Comparison of ENCODE assay signal across 8 mouse cellular contexts in the genomic region with DNA sequence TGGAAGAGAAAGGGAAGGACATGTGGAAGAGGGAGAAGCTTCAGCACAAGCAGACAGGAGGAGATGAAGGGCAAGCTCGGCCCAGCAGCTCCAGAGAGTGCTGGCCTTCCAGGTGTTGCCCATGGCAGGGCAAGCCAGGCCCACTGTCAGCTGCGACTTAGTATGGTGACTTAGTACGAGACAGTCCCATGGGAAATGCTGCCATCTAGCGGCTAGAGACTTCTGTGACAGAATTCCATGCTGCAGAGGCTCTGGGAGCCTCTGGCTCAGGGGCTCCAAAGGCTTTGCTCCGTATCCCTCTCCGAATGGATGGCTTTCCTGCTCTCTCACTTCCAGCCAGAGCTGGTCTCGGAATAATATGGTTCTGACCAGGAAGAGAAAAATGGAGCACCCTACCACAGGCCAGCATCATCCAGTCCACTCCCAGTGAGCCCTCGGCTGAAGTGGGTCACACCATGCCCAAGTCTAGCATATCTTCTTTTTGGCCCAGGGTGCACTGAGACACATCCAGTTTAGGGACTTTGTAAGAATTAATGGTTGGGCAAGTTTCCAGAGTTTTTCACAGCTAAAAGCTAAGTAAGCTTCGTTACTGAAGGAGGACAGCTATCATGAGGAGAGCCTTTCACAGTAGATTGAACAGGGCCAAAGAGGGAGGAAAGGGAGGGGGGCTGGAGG. TPM values are rescaled to one million over a fixed set of nuclear protein-coding genes. Genes with fewer than 3 reads are reported as not detected.
DNase-seq lines count a peak whose midpoint lies in the region; ATAC-seq and TF ChIP-seq lines count a peak whose summit lies in the region.

No protein-coding gene starts in this region.

- TF ChIP-seq EP300 in MEL (IDR thresholded peaks at IDR 0.05; ENCODE audit: low read depth in 1 of 2, low read length in 2 of 2) = no peak
- TF ChIP-seq EP300 in lung, postnatal 0 days (IDR thresholded peaks at IDR 0.05) = no peak

- no peaks in the 10 kb centered on the region for H3K36me3 ChIP-seq in MEL (ENCODE audit: control insufficient read depth in 1 of 2, insufficient read depth in 2 of 2, low read length in 2 of 2)
- peaks cover 44% of the 10 kb centered on the region for H3K36me3 ChIP-seq in forebrain, postnatal 0 days (ENCODE audit: insufficient read depth)
- H3K36me3 ChIP-seq in hindbrain, embryonic 11.5 days (ENCODE audit: control insufficient read depth, insufficient read depth, low read length) = peaks cover 18% of the 10 kb centered on the region
- H3K36me3 ChIP-seq in lung, postnatal 0 days (ENCODE audit: insufficient read depth, low read length) = peaks cover 17% of the 10 kb centered on the region

- TF ChIP-seq CTCF in MEL (IDR thresholded peaks at IDR 0.05 in 2 of 3, conservative IDR thresholded peaks at IDR 0.05 in 1 of 3; ENCODE audit: control insufficient read depth in 1 of 3, insufficient read depth in 1 of 3, low read depth in 2 of 3, low read length in 3 of 3, poor library complexity in 1 of 3, severe bottlenecking in 1 of 3) = peak; percentile 83 to 91 (median 84)
- TF ChIP-seq CTCF in forebrain, postnatal 0 days (IDR thresholded peaks at IDR 0.05; ENCODE audit: low read depth) = peak; percentile 90
- TF ChIP-seq CTCF in lung, postnatal 0 days (IDR thresholded peaks at IDR 0.05) = peak; percentile 89

- H3K4me3 ChIP-seq in MEL (ENCODE audit: control insufficient read depth in 1 of 2, insufficient read depth in 1 of 2, low read depth in 2 of 2, low read length in 2 of 2) = no peak overlapping the region
- no peak overlapping the region for H3K4me3 ChIP-seq in forebrain, postnatal 0 days (ENCODE audit: low read depth, low read length)
- no peak overlapping the region for H3K4me3 ChIP-seq in hindbrain, embryonic 11.5 days (ENCODE audit: low read depth, low read length)
- no peak overlapping the region for H3K4me3 ChIP-seq in lung, postnatal 0 days (ENCODE audit: low read depth, low read length)

- 23% methylated on average over 9 of the region's 9 CpGs for WGBS in forebrain, postnatal 0 days
- WGBS in hindbrain, embryonic 11.5 days = 39% methylated on average over 9 of the region's 9 CpGs
- WGBS in lung, postnatal 0 days = 30% methylated on average over 9 of the region's 9 CpGs

- no peak overlapping the region for H3K27ac ChIP-seq in MEL (ENCODE audit: control insufficient read depth, low read depth, low read length)
- no peak overlapping the region for H3K27ac ChIP-seq in forebrain, postnatal 0 days (ENCODE audit: low read depth, low read length)
- no peak overlapping the region for H3K27ac ChIP-seq in hindbrain, embryonic 11.5 days (ENCODE audit: low read depth, low read length)
- H3K27ac ChIP-seq in lung, postnatal 0 days (ENCODE audit: low read length) = no peak overlapping the region

- no peaks in the 10 kb centered on the region for H3K9me3 ChIP-seq in MEL (replicated peaks; ENCODE audit: insufficient read depth, low read length)
- H3K9me3 ChIP-seq in forebrain, postnatal 0 days (ENCODE audit: low read length) = no peaks in the 10 kb centered on the region
- no peaks in the 10 kb centered on the region for H3K9me3 ChIP-seq in hindbrain, embryonic 11.5 days (ENCODE audit: control insufficient read depth, low read length)
- no peaks in the 10 kb centered on the region for H3K9me3 ChIP-seq in lung, postnatal 0 days (ENCODE audit: low read length)

- DNase-seq in MEL (ENCODE audit: low read depth, low spot score) = peak; percentile 85
- peak; percentile 84 to 85 for DNase-seq in cerebellum, adult 18-20 months
- peak; percentile 94 for DNase-seq in forebrain, postnatal 0 days
- peak; percentile 91 for DNase-seq in hindbrain, embryonic 11.5 days (ENCODE audit: low spot score)
- peak; percentile 67 for DNase-seq in layer of hippocampus, adult 9-10 months (ENCODE audit: low spot score)
- peak; percentile 86 for DNase-seq in lung, postnatal 0 days (ENCODE audit: low spot score)
- peak; percentile 99 for DNase-seq in retina, embryonic 14.5 days (ENCODE audit: low spot score)
- peak; percentile 42 to 54 for DNase-seq in thymus, postnatal 36 days

- H3K9ac ChIP-seq in MEL (ENCODE audit: control insufficient read depth, low read depth, low read length, poor library complexity, severe bottlenecking) = no peak overlapping the region
- no peak overlapping the region for H3K9ac ChIP-seq in forebrain, postnatal 0 days
- H3K9ac ChIP-seq in hindbrain, embryonic 11.5 days (ENCODE audit: low read depth, low read length) = no peak overlapping the region
- H3K9ac ChIP-seq in lung, postnatal 0 days (replicated peaks; ENCODE audit: low read depth) = no peak overlapping the region

- no peaks in the 10 kb centered on the region for H3K4me1 ChIP-seq in MEL (ENCODE audit: control insufficient read depth in 1 of 2, insufficient read depth in 2 of 2, low read length in 2 of 2)
- no peaks in the 10 kb centered on the region for H3K4me1 ChIP-seq in forebrain, postnatal 0 days (ENCODE audit: insufficient read depth)
- no peaks in the 10 kb centered on the region for H3K4me1 ChIP-seq in hindbrain, embryonic 11.5 days (replicated peaks; ENCODE audit: control insufficient read depth, insufficient read depth, low read length)
- no peaks in the 10 kb centered on the region for H3K4me1 ChIP-seq in lung, postnatal 0 days (ENCODE audit: insufficient read depth, low read depth, low read length)

- no peak for TF ChIP-seq POLR2A in MEL (IDR thresholded peaks at IDR 0.05; ENCODE audit: control insufficient read depth in 1 of 2, insufficient read depth in 1 of 2, low read depth in 1 of 2, low read length in 2 of 2, poor library complexity in 1 of 2)

- no peak overlapping the region for H3K4me2 ChIP-seq in forebrain, postnatal 0 days (ENCODE audit: low read depth)
- no peak overlapping the region for H3K4me2 ChIP-seq in hindbrain, embryonic 11.5 days (replicated peaks; ENCODE audit: low read depth, low read length)
- H3K4me2 ChIP-seq in lung, postnatal 0 days (replicated peaks; ENCODE audit: low read depth, low read length) = no peak overlapping the region

- peak; percentile 91 for ATAC-seq in forebrain, postnatal 0 days
- peak; percentile 70 for ATAC-seq in hindbrain, embryonic 11.5 days (ENCODE audit: low FRiP score)
- ATAC-seq in lung, postnatal 0 days = peak; percentile 52

- no peaks in the 10 kb centered on the region for H3K27me3 ChIP-seq in MEL (ENCODE audit: control insufficient read depth in 1 of 2, insufficient read depth in 2 of 2, low read length in 2 of 2)
- H3K27me3 ChIP-seq in forebrain, postnatal 0 days (ENCODE audit: insufficient read depth, low read length) = no peaks in the 10 kb centered on the region
- no peaks in the 10 kb centered on the region for H3K27me3 ChIP-seq in hindbrain, embryonic 11.5 days (ENCODE audit: control insufficient read depth, insufficient read depth, low read length)
- no peaks in the 10 kb centered on the region for H3K27me3 ChIP-seq in lung, postnatal 0 days (replicated peaks; ENCODE audit: insufficient read depth, low read length)

- TF ChIP-seq RAD21 in MEL (IDR thresholded peaks at IDR 0.05; ENCODE audit: low read depth, low read length) = peak; percentile 91

- H3K79me2 ChIP-seq in MEL (ENCODE audit: control insufficient read depth, insufficient read depth, low read length, poor library complexity) = no peaks in the 10 kb centered on the region

TF ChIP-seq in MEL, 35 proteins besides CTCF, POLR2A, EP300 and RAD21:
- TF ChIP-seq ZC3H11A (IDR thresholded peaks at IDR 0.05; ENCODE audit: low read depth, low read length) = peak; percentile 85
- TF ChIP-seq TCF12 (IDR thresholded peaks at IDR 0.05; ENCODE audit: low read depth, low read length) = no peak
- no peak for TF ChIP-seq TAL1 (IDR thresholded peaks at IDR 0.05; ENCODE audit: low read length)
- no peak for TF ChIP-seq ELF1 (IDR thresholded peaks at IDR 0.05; ENCODE audit: low read depth, low read length)
- TF ChIP-seq GABPA (IDR thresholded peaks at IDR 0.05; ENCODE audit: low read depth, low read length) = no peak
- TF ChIP-seq SMC3 (IDR thresholded peaks at IDR 0.05; ENCODE audit: low read depth, low read length) = peak; percentile 91
- TF ChIP-seq USF2 (IDR thresholded peaks at IDR 0.05; ENCODE audit: borderline replicate concordance in 1 of 2, insufficient read depth in 1 of 2, low read depth in 1 of 2, low read length in 2 of 2) = no peak
- no peak for TF ChIP-seq MYC (IDR thresholded peaks at IDR 0.05; ENCODE audit: low read depth, low read length)
- no peak; the same call in 1 of the 2 replicates for TF ChIP-seq NELFE (IDR thresholded peaks at IDR 0.05; ENCODE audit: low read depth, low read length)
- no peak for TF ChIP-seq CHD1 (IDR thresholded peaks at IDR 0.05; ENCODE audit: low read depth, low read length)
- TF ChIP-seq SIN3A (IDR thresholded peaks at IDR 0.05; ENCODE audit: low read length) = 0 out of 2 replicates have a peak, but pooled peaks have one; percentile 42

RNA-seq across cellular contexts. Expression of gene Clec2l, which starts 32.6 kb away (rescaled TPM):
- 5.3 and 6.0 TPM in 2 replicates for total RNA-seq in MEL (2012; rRNA removed)
- 10 to 100 TPM in 1 of 2 experiments, not detected in 1; 10.4 TPM for polyA plus RNA-seq in MEL (2012; ENCODE audit: insufficient read depth in 1 of 2, insufficient read length in 2 of 2, low read depth in 1 of 2, low replicate concordance in 2 of 2, missing spikeins in 1 of 2)
- total RNA-seq in forebrain, postnatal 0 days (2014; rRNA removed) = 92.8 and 94.3 TPM in 2 replicates
- 49.8 and 52.0 TPM in 2 replicates for polyA plus RNA-seq in forebrain, postnatal 0 days (2015; fragmentation: Nextera tagmentation; extraction: Ambion mirVana)
- polyA plus RNA-seq in hindbrain, embryonic 11.5 days (2014; fragmentation: Nextera tagmentation; extraction: Ambion mirVana) = 1.7 and 2.2 TPM in 2 replicates
- 1.1 and 1.6 TPM in 2 replicates for polyA plus RNA-seq in lung, postnatal 0 days (2015; fragmentation: Nextera tagmentation; extraction: Ambion mirVana)

RNA-seq across cellular contexts. Expression of gene Klrg2, which starts 58.5 kb away (rescaled TPM):
- total RNA-seq in MEL (2012; rRNA removed) = 1.0 and 1.2 TPM in 2 replicates
- 1 to 10 TPM in 1 of 2 experiments, not detected in 1; 6.2 TPM for polyA plus RNA-seq in MEL (2012; ENCODE audit: insufficient read depth in 1 of 2, insufficient read length in 2 of 2, low read depth in 1 of 2, low replicate concordance in 2 of 2, missing spikeins in 1 of 2)
- total RNA-seq in forebrain, postnatal 0 days (2014; rRNA removed) = 0.23 and 0.24 TPM in 2 replicates
- polyA plus RNA-seq in forebrain, postnatal 0 days (2015; fragmentation: Nextera tagmentation; extraction: Ambion mirVana) = 0.10 and 0.17 TPM in 2 replicates
- 0.08 and 0.14 TPM in 2 replicates for polyA plus RNA-seq in hindbrain, embryonic 11.5 days (2014; fragmentation: Nextera tagmentation; extraction: Ambion mirVana)
- polyA plus RNA-seq in lung, postnatal 0 days (2015; fragmentation: Nextera tagmentation; extraction: Ambion mirVana) = 0.47 and 0.69 TPM in 2 replicates

Comparison
In these comparisons a context has a peak if more than half of its experiments do, and no peak if none do; other contexts are left out.
1. DNase-seq: peak in every context shown above with its lines; median percentile 99 in retina, embryonic 14.5 days; 94 in forebrain, postnatal 0 days; 91 in hindbrain, embryonic 11.5 days; 86 in lung, postnatal 0 days; 85 in MEL; 84 in cerebellum, adult 18-20 months; 67 in layer of hippocampus, adult 9-10 months; 48 in thymus, postnatal 36 days.